Mouse (Mus musculus) kidney, adult 8-10 months (tissue): ENCODE measurements around the gene Txnip.
A peak's percentile ranks its signal among the peaks of the same experiment; 100 is the strongest.

ENCODE experiments used
- DNase-seq, 2 experiments: peaks; one replicate each; pipeline ENCODE4 v3.0.0; 2022

The Txnip gene

GRCm38 (mm10) chr3:96551890-96552289 lies 5.9 kb upstream of the Txnip start:
- no peak for DNase-seq

DNA sequence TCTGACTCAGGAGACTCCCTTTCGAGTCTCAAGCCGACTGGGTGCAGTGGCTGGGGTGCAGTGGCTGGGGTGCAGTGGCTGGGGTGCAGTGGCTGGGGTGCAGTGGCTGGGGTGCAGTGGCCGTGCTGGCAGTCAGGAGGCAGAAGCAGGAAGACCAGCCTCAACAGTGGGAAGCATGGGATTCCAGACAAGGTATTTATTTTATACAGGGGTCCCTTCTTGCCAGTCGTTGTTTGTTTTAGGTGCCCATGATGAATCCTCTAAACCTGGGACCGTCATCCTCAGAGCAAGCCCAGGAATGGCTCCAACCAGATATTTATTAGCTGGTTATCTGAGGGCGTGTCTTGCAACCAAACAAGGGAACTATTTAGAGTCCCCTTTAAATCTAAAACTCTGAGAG lies 4.2 kb upstream of the Txnip start:
- DNase-seq: no peak

GRCm38 (mm10) chr3:96554251-96554650 lies 3.5 kb upstream of the Txnip start:
- peak in 1 of 2 experiments; percentile 31 for DNase-seq

DNA sequence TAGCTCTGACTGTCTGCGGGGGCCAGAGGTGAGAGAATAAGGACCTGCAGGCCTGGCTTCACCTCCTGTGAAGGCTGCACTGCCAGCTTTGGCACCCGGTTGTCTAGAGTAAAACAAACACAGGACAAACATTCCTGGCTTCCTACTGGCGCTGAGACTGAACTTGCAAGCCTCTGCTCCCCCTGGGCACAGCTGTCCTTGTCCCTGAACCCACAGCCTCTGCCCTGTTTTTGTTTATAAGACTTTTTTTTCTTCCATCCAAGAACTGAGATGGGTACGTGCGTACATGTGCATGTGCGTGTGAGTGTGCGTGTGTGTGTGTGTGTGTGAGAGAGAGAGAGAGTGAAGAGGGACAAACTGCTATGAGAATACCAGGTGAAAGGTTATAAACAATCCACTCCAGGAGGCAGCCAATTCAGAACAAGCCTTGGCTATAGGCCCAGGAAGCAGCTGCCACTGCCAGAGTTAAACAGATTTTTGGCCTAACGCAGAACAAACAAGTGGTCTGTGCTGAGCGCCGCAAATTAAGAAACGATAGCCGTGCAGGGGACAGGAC lies 2.6 kb upstream of the Txnip start:
- DNase-seq: peak; percentile 90 to 91

DNA sequence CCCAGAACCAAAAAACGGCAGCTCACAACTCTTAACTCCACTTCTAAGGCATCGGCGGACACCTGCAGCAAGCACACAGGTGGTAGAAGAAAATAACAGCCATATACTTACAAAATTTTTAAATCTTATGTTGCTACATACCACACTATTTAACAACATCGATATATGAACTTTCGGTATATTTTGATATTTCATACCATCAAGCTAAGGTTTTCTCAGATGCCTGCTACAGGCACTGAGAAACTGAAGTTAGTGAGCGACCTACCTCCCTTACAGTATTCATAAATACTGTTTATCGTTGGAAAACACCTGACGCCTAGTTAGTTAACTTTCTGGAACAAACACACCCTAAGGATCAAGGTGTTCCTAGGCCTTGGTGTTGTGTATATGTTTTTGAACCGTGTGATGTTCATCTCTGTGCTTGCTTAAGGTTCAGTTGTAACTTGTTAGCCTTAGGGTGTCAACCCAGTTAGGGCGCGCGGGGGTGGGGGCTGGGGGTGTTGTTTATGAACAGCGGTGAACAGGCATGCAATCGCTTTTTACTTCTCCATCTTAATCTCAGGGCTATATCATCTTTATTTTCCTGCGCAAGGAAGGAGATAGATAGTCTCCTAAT lies 1.6 kb upstream of the Txnip start:
- DNase-seq: peak in 1 of 2 experiments; percentile 11

GRCm38 (mm10) chr3:96556651-96557635 lies 814 bp upstream of the Txnip start:
- DNase-seq: peak in 1 of 2 experiments; percentile 19

GRCm38 (mm10) chr3:96558159-96558558 lies 402 bp downstream of the Txnip start:
- no peak for DNase-seq

DNA sequence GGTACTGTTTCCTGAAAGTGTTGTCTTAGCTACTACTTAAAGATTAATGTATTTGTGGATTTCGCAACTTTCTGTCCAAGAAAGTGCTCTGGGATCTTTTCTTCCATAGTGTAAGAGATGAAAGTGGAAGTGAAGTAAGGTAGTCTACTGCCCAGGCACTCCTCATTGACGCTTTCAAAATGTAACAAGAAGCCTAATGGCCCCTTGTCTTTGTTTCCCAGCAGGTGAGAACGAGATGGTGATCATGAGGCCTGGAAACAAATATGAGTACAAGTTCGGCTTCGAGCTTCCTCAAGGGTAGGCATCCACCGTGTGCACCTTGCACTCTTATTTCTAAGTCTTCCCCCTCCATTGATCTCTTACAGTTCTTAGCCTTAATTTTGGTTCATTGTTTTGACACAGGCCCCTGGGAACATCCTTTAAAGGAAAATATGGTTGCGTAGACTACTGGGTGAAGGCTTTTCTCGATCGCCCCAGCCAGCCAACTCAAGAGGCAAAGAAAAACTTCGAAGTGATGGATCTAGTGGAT lies 975 bp downstream of the Txnip start:
- DNase-seq: no peak

DNA sequence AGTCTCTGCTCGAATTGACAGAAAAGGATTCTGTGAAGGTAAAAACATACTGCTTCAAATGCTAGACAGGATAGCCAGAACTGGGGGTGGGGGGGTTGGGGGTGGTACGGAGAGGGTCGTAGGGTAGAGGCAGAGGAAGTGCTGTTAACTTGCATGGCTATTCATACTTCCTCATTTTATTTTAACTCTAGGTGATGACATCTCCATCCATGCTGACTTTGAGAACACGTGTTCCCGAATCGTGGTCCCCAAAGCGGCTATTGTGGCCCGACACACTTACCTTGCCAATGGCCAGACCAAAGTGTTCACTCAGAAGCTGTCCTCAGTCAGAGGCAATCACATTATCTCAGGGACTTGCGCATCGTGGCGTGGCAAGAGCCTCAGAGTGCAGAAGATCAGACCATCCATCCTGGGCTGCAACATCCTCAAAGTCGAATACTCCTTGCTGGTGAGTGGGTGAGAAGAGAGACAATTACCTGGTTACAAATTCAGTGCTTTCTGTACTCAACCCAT lies 1.7 kb downstream of the Txnip start:
- no peak for DNase-seq

DNA sequence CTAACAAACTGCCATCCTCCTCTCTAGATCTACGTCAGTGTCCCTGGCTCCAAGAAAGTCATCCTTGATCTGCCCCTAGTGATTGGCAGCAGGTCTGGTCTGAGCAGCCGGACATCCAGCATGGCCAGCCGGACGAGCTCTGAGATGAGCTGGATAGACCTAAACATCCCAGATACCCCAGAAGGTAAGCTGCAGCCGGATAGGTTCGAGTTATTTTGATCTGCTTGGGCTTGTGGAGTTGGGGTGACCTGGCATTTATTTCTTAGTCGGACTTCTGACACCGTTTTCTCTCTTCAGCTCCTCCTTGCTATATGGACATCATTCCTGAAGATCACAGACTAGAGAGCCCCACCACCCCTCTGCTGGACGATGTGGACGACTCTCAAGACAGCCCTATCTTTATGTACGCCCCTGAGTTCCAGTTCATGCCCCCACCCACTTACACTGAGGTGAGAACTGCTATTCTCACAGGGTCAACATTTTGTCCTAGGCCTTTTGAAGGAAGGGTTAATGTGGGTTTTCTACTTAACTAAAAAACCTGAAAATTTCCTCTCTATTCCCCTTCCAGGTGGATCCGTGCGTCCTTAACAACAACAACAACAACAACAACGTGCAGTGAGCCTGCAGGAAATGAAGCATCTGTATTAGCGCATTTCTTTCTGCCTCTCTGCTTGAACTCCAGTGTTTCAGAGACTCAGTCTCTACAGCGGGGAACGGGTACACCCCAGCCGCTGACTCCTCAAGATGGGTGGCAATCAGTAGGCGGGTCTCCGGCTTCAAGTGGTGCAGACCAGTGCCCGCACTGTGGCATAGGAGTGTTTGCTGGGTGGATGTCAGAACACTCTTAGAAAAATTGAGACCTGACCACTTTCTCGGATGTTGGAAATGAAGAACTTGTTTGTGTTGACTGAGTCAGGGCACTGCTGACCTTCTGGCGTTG lies 2.4 kb downstream of the Txnip start:
- DNase-seq: no peak

- no peak for DNase-seq
Observed at GRCm38 (mm10) chr3:96560881-96561668, 3.3 kb downstream of the Txnip start.

GRCm38 (mm10) chr3:96561946-96562681 lies 4.4 kb downstream of the Txnip start:
- DNase-seq: no peak

GRCm38 (mm10) chr3:96563267-96563666 lies 5.5 kb downstream of the Txnip start:
- DNase-seq: no peak

- no peak for DNase-seq
Observed at GRCm38 (mm10) chr3:96563911-96564632, 6.3 kb downstream of the Txnip start.

DNA sequence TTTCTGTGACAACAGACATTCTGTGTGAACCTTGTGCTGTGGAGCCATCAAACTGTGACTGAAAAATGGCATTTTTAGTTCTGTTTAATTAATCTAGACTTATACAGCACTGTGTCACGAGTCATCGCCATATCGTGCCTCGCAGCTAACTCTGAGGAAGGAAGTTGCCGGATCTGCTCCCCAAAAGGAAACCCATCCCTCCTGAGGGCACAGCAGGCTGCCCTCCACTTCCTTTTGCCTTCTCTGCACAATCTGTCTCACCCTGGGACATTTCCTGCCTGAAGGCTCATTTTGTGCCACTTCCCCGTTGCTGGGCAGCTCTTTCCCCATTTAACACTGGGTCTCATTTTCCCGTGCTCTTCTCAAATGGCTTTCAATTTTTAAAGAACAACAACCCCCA lies 6.9 kb downstream of the Txnip start:
- no peak for DNase-seq

- DNase-seq: no peak
Observed at GRCm38 (mm10) chr3:96565105-96565504, 7.3 kb downstream of the Txnip start.

DNA sequence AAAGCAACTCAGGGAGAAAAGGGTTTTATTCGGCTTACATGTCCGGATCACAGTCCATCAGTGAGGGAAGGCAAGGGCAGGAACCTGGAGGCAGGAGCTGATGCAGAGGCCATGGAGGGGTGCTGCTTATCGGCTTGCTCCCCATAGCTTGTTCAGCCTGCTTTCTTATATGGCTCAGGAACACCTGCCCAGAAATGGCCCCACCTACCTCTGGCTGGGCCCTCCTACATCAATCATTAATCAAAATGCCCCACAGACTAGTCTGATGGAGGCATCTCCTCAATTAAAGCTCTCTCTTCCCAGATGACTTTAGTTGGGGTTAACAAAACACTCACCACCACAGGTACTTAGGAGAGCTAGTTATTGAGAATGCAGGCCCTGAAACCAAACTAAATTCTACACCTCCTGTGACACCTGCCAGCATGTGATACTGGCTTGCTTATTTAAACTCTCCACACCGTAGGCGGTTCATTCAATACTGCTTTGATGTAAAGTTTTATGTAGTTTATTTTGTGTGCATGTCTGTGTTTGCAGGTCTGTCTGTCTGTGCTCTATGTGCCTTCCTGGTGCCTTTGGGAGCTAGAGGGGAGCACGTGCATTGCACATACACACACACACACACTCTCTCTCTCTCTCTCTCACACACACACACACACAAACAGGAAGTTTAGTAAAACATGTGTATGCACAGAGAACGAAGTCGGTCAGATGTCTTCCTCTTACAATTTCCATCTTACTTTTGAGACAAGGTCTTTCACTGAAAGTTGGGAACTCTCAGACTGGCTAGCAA lies 9.1 kb downstream of the Txnip start:
- DNase-seq: peak in 1 of 2 experiments; percentile 72

DNA sequence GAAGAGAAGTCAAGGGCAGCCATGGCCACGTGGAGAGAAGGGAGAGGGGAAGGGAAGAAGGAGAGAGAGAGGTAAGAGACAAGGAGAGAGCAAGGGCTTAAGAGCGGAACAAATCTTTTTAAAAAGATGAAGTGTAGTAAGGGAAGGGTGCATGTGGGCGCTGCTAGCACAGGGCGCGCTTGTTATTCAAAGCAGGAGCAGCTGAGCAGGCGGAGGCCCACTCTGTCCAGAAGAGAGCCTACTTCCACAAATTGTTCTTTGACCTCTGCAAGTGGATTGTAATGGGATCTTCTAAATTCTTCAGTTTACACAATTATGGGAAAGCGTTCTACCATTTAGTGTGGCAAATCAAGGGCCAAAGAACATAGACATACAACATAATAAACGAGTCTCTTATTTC lies 10.8 kb downstream of the Txnip start:
- DNase-seq: no peak

GRCm38 (mm10) chr3:96569506-96569905 lies 11.7 kb downstream of the Txnip start:
- no peak for DNase-seq
